Mouse (Mus musculus): ENCODE measurements around the gene Pde5a.

The Pde5a gene

GRCm38 (mm10) chr3:122848410-122849034 is 119.8 kb downstream of the Pde5a start:
- DNase-seq (ENCODE audit: low spot score in 2 of 2) = no peak

GRCm38 (mm10) chr3:122855149-122855548 is 126.4 kb downstream of the Pde5a start:
- DNase-seq (ENCODE audit: low spot score in 2 of 2) = no peak

- DNase-seq (ENCODE audit: low spot score in 2 of 2) = no peak
These were observed 131.1 kb downstream of the Pde5a start for GRCm38 (mm10) chr3:122859829-122860228.

- no peak for DNase-seq (ENCODE audit: low spot score in 2 of 2)
These were observed 132.1 kb downstream of the Pde5a start for GRCm38 (mm10) chr3:122860573-122861498.

- no peak for DNase-seq (ENCODE audit: low spot score in 2 of 2)
These were observed 136.3 kb downstream of the Pde5a start for GRCm38 (mm10) chr3:122865092-122865491.

- no peak for DNase-seq (ENCODE audit: low spot score in 2 of 2)
These were observed 139.5 kb downstream of the Pde5a start for GRCm38 (mm10) chr3:122868270-122868669.

GRCm38 (mm10) chr3:122871596-122871995 is 142.8 kb downstream of the Pde5a start:
- DNase-seq (ENCODE audit: low spot score in 2 of 2) = no peak

- no peak for DNase-seq (ENCODE audit: low spot score in 2 of 2)
These were observed 148.1 kb downstream of the Pde5a start for GRCm38 (mm10) chr3:122876870-122877269.

- DNase-seq (ENCODE audit: low spot score in 2 of 2) = no peak
These were observed 148.8 kb downstream of the Pde5a start for GRCm38 (mm10) chr3:122877543-122877942.

GRCm38 (mm10) chr3:122878705-122879315 is 150.1 kb downstream of the Pde5a start:
- DNase-seq (ENCODE audit: low spot score in 2 of 2) = no peak

- no peak for DNase-seq (ENCODE audit: low spot score in 2 of 2)
These were observed 159.0 kb downstream of the Pde5a start for GRCm38 (mm10) chr3:122887505-122888301.

- no peak for DNase-seq (ENCODE audit: low spot score in 2 of 2)
These were observed 159.6 kb downstream of the Pde5a start for GRCm38 (mm10) chr3:122888371-122888819.

GRCm38 (mm10) chr3:122894772-122895171 is 166.0 kb downstream of the Pde5a start, which contains the start of gene Fabp2:
Gene Fabp2, plus strand, starts transcription at chr3:122895072.
- no peak for DNase-seq (ENCODE audit: low spot score in 2 of 2)

GRCm38 (mm10) chr3:122895189-122895731 is 166.5 kb downstream of the Pde5a start:
- DNase-seq (ENCODE audit: low spot score in 2 of 2) = no peak

GRCm38 (mm10) chr3:122898254-122898653 is 169.5 kb downstream of the Pde5a start:
- no peak for DNase-seq (ENCODE audit: low spot score in 2 of 2)

GRCm38 (mm10) chr3:122903746-122904433 is 175.1 kb downstream of the Pde5a start:
- peak in 1 of 2 experiments; percentile 47 for DNase-seq (ENCODE audit: low spot score in 2 of 2)

GRCm38 (mm10) chr3:122907841-122908240 is 179.1 kb downstream of the Pde5a start:
- no peak for DNase-seq (ENCODE audit: low spot score in 2 of 2)
